Mouse (Mus musculus): ENCODE measurements around the gene Meis3.

DNA sequence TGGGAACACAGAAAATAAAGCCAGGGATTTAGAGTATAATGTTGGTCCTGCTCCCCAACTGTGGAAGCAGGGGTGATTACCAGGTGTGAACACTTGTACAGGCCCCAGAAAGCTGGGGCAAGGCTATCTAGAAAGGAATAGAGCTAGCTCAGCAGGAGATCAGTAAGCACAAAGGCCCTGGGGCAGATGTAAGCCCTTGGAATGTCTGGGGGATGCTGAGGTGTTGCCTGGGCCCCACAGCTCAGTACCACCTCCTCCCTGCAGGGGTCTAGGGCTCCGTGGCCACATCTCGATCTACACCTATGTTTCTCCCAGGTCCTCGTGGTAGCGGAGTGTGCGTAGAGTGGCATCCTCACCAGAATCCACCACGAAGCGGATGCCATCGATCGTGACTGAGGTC is 39.1 kb downstream of the Meis3 start:
- no peak for TF ChIP-seq POLR2A (IDR thresholded peaks at IDR 0.05; ENCODE audit: low read depth, low read length)
- TF ChIP-seq CTCF (IDR thresholded peaks at IDR 0.05; ENCODE audit: borderline replicate concordance, insufficient read depth, low read length), result no peak

Data from embryonic fibroblast, embryonic 13.5 days (primary cell).